Mouse (Mus musculus) spleen, postnatal 10 days (tissue): ENCODE results near the gene Hipk3.
A peak's percentile ranks its signal among the peaks of the same experiment; 100 is the strongest.

ENCODE experiments used
- DNase-seq, 2 experiments: peaks; one replicate each; pipeline ENCODE4 v3.0.0; 2021 to 2022; ENCODE audit warnings: low spot score in 2 of 2

The Hipk3 gene

GRCm38 (mm10) chr2:104493951-104494800 lies at the start of gene Hipk3:
Gene Hipk3, minus strand, starts transcription at chr2:104494446.
- peak; percentile 81 to 86 for DNase-seq

GRCm38 (mm10) chr2:104540286-104540685 lies 46.0 kb upstream of the Hipk3 start:
- DNase-seq, result no peak

GRCm38 (mm10) chr2:104534751-104535150 lies 40.5 kb upstream of the Hipk3 start:
- DNase-seq, result no peak

GRCm38 (mm10) chr2:104532548-104532947 lies 38.3 kb upstream of the Hipk3 start:
- peak in 1 of 2 experiments; percentile 20 for DNase-seq

- no peak for DNase-seq
Observed at GRCm38 (mm10) chr2:104526559-104526958, 32.3 kb upstream of the Hipk3 start.

GRCm38 (mm10) chr2:104525506-104525905 lies 31.3 kb upstream of the Hipk3 start:
- no peak for DNase-seq

- no peak for DNase-seq
Observed at GRCm38 (mm10) chr2:104511622-104512021, 17.4 kb upstream of the Hipk3 start.

- DNase-seq, result no peak
Observed at GRCm38 (mm10) chr2:104502388-104502787, 8.1 kb upstream of the Hipk3 start.

- DNase-seq, result no peak
Observed at GRCm38 (mm10) chr2:104501091-104501490, 6.8 kb upstream of the Hipk3 start.

- DNase-seq, result no peak
Observed at GRCm38 (mm10) chr2:104497771-104498170, 3.5 kb upstream of the Hipk3 start.

GRCm38 (mm10) chr2:104497231-104497630 lies 3.0 kb upstream of the Hipk3 start:
- no peak for DNase-seq

- DNase-seq, result no peak
Observed at GRCm38 (mm10) chr2:104496206-104496605, 2.0 kb upstream of the Hipk3 start.

GRCm38 (mm10) chr2:104494801-104495185 lies 547 bp upstream of the Hipk3 start:
- DNase-seq, result peak in 1 of 2 experiments; percentile 19

GRCm38 (mm10) chr2:104493021-104493950 lies 960 bp downstream of the Hipk3 start:
- DNase-seq, result peak; percentile 84 to 87

GRCm38 (mm10) chr2:104491221-104491795 lies 2.9 kb downstream of the Hipk3 start:
- DNase-seq, result no peak

GRCm38 (mm10) chr2:104490761-104491160 lies 3.5 kb downstream of the Hipk3 start:
- DNase-seq, result no peak

GRCm38 (mm10) chr2:104489851-104490250 lies 4.4 kb downstream of the Hipk3 start:
- DNase-seq, result no peak

- no peak for DNase-seq
Observed at GRCm38 (mm10) chr2:104484438-104484837, 9.8 kb downstream of the Hipk3 start.

GRCm38 (mm10) chr2:104482156-104482555 lies 12.1 kb downstream of the Hipk3 start:
- no peak for DNase-seq

GRCm38 (mm10) chr2:104479054-104479453 lies 15.2 kb downstream of the Hipk3 start:
- no peak for DNase-seq

- no peak for DNase-seq
Observed at GRCm38 (mm10) chr2:104477398-104478015, 16.7 kb downstream of the Hipk3 start.

GRCm38 (mm10) chr2:104472056-104472455 lies 22.2 kb downstream of the Hipk3 start:
- DNase-seq, result no peak
